Mouse (Mus musculus): ENCODE results near the gene BC034090.
"Not testable (repeated sequence)": the region's sequence is repeated elsewhere in the genome, so short reads cannot be mapped to it uniquely, and the experiment has no call there.

Gene BC034090

GRCm38 (mm10) chr1:155243797-155244770 is at the start of gene BC034090:
TSS of gene BC034090 (minus strand) at chr1:155244444.
- peak; percentile 44 to 53 for DNase-seq (ENCODE audit: low spot score in 2 of 2)

- no peak for DNase-seq (ENCODE audit: low spot score in 2 of 2)
These were observed 49.2 kb upstream of the BC034090 start for GRCm38 (mm10) chr1:155293446-155293845.

- DNase-seq (ENCODE audit: low spot score in 2 of 2): no peak
These were observed 45.2 kb upstream of the BC034090 start for GRCm38 (mm10) chr1:155289411-155289810.

GRCm38 (mm10) chr1:155288033-155288432 is 43.8 kb upstream of the BC034090 start:
- DNase-seq (ENCODE audit: low spot score in 2 of 2): no peak

GRCm38 (mm10) chr1:155283808-155284207 is 39.6 kb upstream of the BC034090 start:
- DNase-seq (ENCODE audit: low spot score in 2 of 2): no peak

DNA sequence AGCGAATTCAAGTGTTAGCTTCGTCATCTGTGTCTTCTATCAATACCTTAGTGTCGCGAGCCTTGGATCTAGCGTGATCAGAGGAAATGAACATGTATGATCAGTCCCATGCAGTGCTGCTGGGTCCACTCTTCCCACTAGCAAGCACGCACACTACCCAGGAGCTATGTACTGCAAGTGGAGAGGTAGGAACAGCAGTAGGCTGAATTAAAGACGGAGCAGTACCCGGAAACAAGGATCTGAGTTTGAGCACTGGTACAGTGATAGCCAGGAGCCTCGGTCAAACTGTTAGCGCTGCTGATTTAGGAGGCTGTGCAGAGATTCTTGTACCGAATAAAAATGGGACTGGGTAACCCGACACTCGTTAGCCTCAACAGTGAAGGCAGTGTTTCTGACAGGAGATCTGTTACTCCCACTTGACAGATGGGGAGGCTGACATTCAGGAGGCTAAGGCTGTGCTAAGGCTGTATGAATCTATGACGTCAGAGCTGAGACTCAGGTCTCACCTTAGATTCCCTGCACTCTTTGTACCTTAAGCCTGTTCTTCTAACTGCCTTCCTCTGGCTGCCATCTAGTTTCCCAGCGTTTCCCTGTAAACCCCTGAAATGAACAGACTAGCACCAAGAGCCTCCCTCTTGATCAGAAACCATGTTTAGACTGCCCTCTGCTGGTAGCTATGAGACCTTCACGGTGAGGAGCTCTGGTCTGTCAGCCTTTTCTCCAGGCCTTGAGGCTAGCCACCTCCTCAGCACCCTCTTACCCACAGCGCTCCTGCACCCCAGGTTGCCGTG is 37.0 kb upstream of the BC034090 start:
- peak in 1 of 2 experiments; percentile 53 for DNase-seq (ENCODE audit: low spot score in 2 of 2)

DNA sequence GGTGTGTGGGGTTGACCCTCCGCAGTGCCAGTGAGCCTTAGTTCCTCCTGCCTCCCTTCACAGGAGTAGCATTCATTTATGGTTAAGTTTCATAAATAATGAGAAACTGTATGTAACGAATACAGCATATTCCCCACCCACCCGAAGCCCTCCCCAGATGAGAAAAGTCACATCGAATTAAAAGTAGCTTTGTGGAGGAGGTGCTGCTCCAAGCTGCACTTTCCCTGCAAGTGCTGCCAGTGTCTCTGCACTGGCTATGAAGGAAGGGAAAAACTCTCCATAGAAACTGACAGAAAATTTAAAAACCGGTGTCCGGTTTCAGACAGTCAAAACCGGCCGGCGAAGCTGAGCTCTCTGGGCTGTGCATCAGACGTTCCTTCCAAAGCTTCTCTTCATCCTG is 36.1 kb upstream of the BC034090 start:
- DNase-seq (ENCODE audit: low spot score in 2 of 2): no peak

DNA sequence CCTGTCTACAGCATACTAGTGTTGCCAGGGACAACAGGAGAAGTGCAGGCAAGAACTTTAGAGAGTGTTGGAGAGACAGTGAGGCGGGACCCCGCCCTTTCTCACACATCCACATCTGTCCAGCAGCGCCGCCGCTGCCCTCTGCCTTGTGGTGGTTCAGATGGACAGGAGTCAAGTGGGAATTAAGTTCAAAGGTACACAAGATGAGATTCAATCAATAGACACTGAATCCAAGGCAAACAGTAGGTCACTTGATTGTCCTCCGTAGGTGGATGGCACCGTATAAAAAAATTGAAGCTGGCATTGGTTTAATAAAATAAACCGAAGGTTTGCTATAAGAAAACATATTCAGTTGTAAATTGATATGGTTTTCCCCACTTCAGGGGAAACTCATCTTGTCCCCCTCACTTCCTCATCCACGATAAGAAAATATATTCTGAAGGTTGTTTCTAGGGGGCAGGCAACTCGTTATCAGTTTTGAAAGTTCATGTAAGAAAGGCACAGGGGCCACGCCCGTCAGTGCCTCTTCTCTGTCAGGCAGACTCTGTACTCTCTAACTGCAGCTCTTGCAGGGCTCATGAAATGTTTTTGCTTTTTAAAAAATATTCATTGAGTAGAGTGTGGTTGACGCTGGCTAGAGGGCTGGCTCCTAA is 32.3 kb upstream of the BC034090 start:
- no peak for DNase-seq (ENCODE audit: low spot score in 2 of 2)

GRCm38 (mm10) chr1:155275793-155276192 is 31.5 kb upstream of the BC034090 start:
- no peak for DNase-seq (ENCODE audit: low spot score in 2 of 2)

- DNase-seq (ENCODE audit: low spot score in 2 of 2): no peak
These were observed 30.7 kb upstream of the BC034090 start for GRCm38 (mm10) chr1:155274976-155275375.

DNA sequence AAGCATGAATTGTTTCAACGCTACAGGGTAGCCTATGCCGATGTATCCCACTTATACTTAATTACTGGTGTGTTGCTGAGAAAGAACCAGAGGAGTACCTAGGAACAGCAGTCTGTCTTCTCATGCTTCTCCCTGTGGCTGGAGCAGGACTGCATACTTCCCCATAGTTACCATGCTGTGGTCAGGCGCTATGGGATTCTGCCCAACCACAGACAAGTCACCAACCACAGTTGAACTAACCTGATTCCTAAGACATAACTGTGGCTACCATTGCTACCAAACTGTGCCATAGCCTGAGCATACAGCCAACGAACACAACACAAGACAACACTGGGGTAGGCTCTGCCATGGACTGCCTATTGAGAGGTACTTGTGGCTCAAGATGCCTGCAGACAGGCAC is 28.7 kb upstream of the BC034090 start:
- DNase-seq (ENCODE audit: low spot score in 2 of 2): no peak

GRCm38 (mm10) chr1:155262496-155262895 is 18.3 kb upstream of the BC034090 start:
- DNase-seq (ENCODE audit: low spot score in 2 of 2): not testable (repeated sequence)

GRCm38 (mm10) chr1:155254309-155254708 is 10.1 kb upstream of the BC034090 start:
- no peak for DNase-seq (ENCODE audit: low spot score in 2 of 2)

- DNase-seq (ENCODE audit: low spot score in 2 of 2): no peak
These were observed 8.9 kb upstream of the BC034090 start for GRCm38 (mm10) chr1:155253126-155253525.

DNA sequence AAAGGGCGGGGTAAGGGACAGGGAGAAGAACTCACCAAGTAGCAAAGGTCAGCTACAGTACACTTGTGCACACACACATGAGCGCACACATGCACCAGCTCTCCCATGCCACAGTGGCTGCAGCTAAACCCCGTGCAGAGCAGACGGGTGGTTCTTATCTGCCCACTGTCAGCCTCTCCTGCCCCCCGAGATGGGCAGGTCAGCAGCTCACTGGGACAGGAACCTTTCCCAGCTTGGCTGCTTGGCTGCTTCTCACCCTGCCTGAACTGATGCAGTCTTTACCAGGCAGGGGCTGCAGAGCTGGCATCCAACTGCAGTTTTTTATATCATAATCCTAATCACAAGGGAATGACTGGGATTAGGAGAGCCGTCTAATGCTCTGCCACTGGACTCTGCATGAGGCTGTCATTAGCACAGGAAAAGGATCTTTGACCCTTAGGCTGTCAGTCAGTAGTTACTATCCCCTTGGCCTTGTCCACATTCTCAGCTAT is 8.4 kb upstream of the BC034090 start:
- no peak for DNase-seq (ENCODE audit: low spot score in 2 of 2)

DNA sequence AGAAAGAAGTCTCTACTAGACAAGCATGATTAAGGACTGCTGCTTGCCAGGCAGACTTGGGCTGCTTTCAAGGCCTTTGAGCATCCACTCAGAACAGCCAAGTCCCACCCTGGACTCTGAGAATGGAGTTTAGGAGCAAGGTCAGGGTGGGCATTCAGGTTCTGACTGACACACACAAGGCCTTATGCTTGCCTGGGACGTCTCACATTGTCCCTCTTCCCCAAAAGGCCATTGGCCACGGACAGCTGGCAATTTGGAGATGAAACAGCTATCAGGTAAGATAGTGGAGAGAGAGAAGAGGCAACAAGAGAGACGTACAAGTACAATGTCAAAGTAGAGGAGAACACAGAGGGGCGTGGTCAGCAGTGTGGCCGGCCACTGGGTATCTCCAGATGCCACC is 7.4 kb upstream of the BC034090 start:
- DNase-seq (ENCODE audit: low spot score in 2 of 2): no peak

DNA sequence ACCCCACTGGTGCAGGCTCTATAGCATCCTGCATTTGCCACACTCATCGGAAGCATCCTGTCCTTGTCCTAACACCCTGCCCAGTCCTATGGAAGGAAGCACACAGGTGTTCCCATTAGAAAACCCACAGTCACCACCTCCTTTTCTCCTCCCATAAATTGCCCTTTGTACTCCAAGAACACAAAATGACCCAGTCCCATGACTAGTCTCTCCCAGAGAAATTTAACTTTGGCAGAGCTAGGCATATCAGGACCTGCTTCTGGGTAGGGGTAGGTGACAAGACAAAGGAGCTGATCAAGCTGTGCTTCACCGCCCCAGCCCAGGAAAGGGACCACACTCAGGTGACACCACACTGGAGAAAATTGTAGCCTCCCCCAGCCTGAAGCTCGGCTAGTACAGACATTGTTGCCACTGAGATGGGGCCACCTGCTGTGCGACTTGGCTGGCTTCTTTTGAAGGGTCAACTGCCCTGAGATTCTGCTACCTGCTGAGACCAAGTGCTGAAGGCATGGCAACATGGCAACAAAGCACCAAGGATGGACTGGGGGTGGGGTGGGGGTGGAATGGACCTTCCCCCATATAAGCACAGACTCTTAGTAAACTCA is 6.4 kb upstream of the BC034090 start:
- DNase-seq (ENCODE audit: low spot score in 2 of 2): no peak

- DNase-seq (ENCODE audit: low spot score in 2 of 2): no peak
These were observed 5.7 kb upstream of the BC034090 start for GRCm38 (mm10) chr1:155249896-155250295.

GRCm38 (mm10) chr1:155248041-155248440 is 3.8 kb upstream of the BC034090 start:
- no peak for DNase-seq (ENCODE audit: low spot score in 2 of 2)

DNA sequence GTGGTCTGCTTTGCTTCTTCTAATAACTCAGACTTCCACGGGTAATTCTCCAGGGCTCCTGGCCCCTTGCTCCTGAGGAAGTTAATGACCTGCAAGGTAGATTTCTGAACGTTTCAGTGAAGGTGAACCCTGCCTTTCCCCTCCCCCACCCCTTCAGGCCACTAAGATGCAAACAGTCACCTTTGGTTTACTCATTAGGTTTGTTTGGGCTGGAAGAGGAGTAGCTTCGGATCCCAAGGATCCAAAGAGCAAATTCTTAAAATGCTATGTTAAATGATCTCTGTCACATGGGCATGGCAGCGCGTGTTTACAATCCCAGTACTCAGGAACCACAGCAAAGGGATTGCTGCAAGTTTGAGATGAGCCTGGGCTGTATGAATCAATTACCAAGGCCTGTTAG is 3.2 kb upstream of the BC034090 start:
- DNase-seq (ENCODE audit: low spot score in 2 of 2): no peak

- DNase-seq (ENCODE audit: low spot score in 2 of 2): no peak
These were observed 1.3 kb upstream of the BC034090 start for GRCm38 (mm10) chr1:155245516-155245915.

Measured in urinary bladder, adult 18-20 months (tissue).